Mouse (Mus musculus): ENCODE results near the gene Arhgef25.

GRCm38 (mm10) chr10:127166404-127166715 lies 23.5 kb downstream of the Arhgef25 start:
- TF ChIP-seq CTCF (conservative IDR thresholded peaks at IDR 0.05; ENCODE audit: insufficient read depth, insufficient read length, low read depth, low read length) (no peak), POLR2A (IDR thresholded peaks at IDR 0.05; ENCODE audit: low read depth, low read length) (no peak)

All from kidney, adult 2 months (tissue).